Comparison of ENCODE assay signal across 14 mouse cellular contexts in genomic region chr1:120597271-120597670, GRCm38 (mm10). TPM values are rescaled to one million over a fixed set of nuclear protein-coding genes. Genes with fewer than 3 reads are reported as not detected.
DNase-seq lines count a peak whose midpoint lies in the region; ATAC-seq and TF ChIP-seq lines count a peak whose summit lies in the region.
"Had no signal": no experiment of that assay in that cellular context is flagged by ENCODE, and none has a peak within 500 bp of the region (broad histone marks: within the 10 kb centered on the region; RNA-seq: fewer than 3 reads in every experiment).

No protein-coding gene starts in this region.

- H3K36me3 ChIP-seq in heart, embryonic 13.5 days, result no peaks in the 10 kb centered on the region
- no peaks in the 10 kb centered on the region for H3K36me3 ChIP-seq in embryonic facial prominence, embryonic 14.5 days (ENCODE audit: control insufficient read depth, insufficient read depth, low read length)
- H3K36me3 ChIP-seq in limb, embryonic 13.5 days, result no peaks in the 10 kb centered on the region
- no peaks in the 10 kb centered on the region for H3K36me3 ChIP-seq in neural tube, embryonic 13.5 days
- H3K36me3 ChIP-seq in lung, postnatal 0 days (ENCODE audit: insufficient read depth, low read length), result no peaks in the 10 kb centered on the region

- peak overlapping the region; percentile 43 for H3K4me3 ChIP-seq in heart, embryonic 13.5 days
- H3K4me3 ChIP-seq in embryonic facial prominence, embryonic 14.5 days (ENCODE audit: low read depth, low read length), result peak overlapping the region; percentile 34
- peak overlapping the region; percentile 33; the same call in 1 of the 2 replicates for H3K4me3 ChIP-seq in limb, embryonic 13.5 days
- H3K4me3 ChIP-seq in neural tube, embryonic 13.5 days, result peak overlapping the region; percentile 16; the same call in 1 of the 2 replicates
- no peak overlapping the region for H3K4me3 ChIP-seq in lung, postnatal 0 days (ENCODE audit: low read depth, low read length)

- H3K4me1 ChIP-seq in heart, embryonic 13.5 days, result peaks cover 15% of the 10 kb centered on the region
- H3K4me1 ChIP-seq in embryonic facial prominence, embryonic 14.5 days (ENCODE audit: control insufficient read depth, insufficient read depth, low read length), result peaks cover 4% of the 10 kb centered on the region; the same call in 1 of the 2 replicates
- peaks cover 21% of the 10 kb centered on the region for H3K4me1 ChIP-seq in limb, embryonic 13.5 days
- peaks cover 9% of the 10 kb centered on the region for H3K4me1 ChIP-seq in neural tube, embryonic 13.5 days (replicated peaks)
- no peaks in the 10 kb centered on the region for H3K4me1 ChIP-seq in lung, postnatal 0 days (ENCODE audit: insufficient read depth, low read depth, low read length)

- peak overlapping the region; percentile 65; the same call in 1 of the 2 replicates for H3K4me2 ChIP-seq in heart, embryonic 13.5 days
- peak overlapping the region; percentile 52 for H3K4me2 ChIP-seq in embryonic facial prominence, embryonic 14.5 days (ENCODE audit: low read depth, low read length)
- H3K4me2 ChIP-seq in limb, embryonic 13.5 days (replicated peaks), result peak overlapping the region; percentile 54
- peak overlapping the region; percentile 34; the same call in 1 of the 2 replicates for H3K4me2 ChIP-seq in neural tube, embryonic 13.5 days
- no peak overlapping the region for H3K4me2 ChIP-seq in lung, postnatal 0 days (replicated peaks; ENCODE audit: low read depth, low read length)

- H3K27ac ChIP-seq in heart, embryonic 13.5 days (replicated peaks), result no peak overlapping the region
- H3K27ac ChIP-seq in embryonic facial prominence, embryonic 14.5 days (replicated peaks; ENCODE audit: low read depth, low read length), result no peak overlapping the region
- no peak overlapping the region for H3K27ac ChIP-seq in limb, embryonic 13.5 days
- H3K27ac ChIP-seq in neural tube, embryonic 13.5 days (replicated peaks), result no peak overlapping the region
- no peak overlapping the region for H3K27ac ChIP-seq in lung, postnatal 0 days (ENCODE audit: low read length)
- H3K27ac ChIP-seq: liver, embryonic 14.5 days had no signal

- under 1% methylated on average over 11 of the region's 11 CpGs for WGBS in heart, embryonic 13.5 days
- 4% methylated on average over 11 of the region's 11 CpGs for WGBS in embryonic facial prominence, embryonic 14.5 days
- 2% methylated on average over 11 of the region's 11 CpGs for WGBS in limb, embryonic 13.5 days
- WGBS in neural tube, embryonic 13.5 days, result 0% methylated on average over 11 of the region's 11 CpGs
- WGBS in lung, postnatal 0 days, result 4% methylated on average over 11 of the region's 11 CpGs

- TF ChIP-seq CTCF in lung, postnatal 0 days (IDR thresholded peaks at IDR 0.05), result no peak

- ATAC-seq in heart, embryonic 13.5 days (ENCODE audit: extremely low read depth, insufficient number of reproducible peaks, low FRiP score, low TSS enrichment), result no peak
- ATAC-seq in embryonic facial prominence, embryonic 14.5 days (ENCODE audit: low read depth), result no peak
- ATAC-seq in limb, embryonic 13.5 days (ENCODE audit: low FRiP score, low read depth), result no peak
- no peak for ATAC-seq in neural tube, embryonic 13.5 days (ENCODE audit: low read depth)
- ATAC-seq in erythroid progenitor cell, adult 5-6 weeks (replicated peaks; ENCODE audit: low FRiP score, poor library complexity, severe bottlenecking), result no peak
- no peak for ATAC-seq in lung, postnatal 0 days
- ATAC-seq: intestine, postnatal 0 days; Patski had no signal

- DNase-seq in heart, adult 8-10 months (ENCODE audit: low spot score), result no peak
- no peak for DNase-seq in embryonic facial prominence, embryonic 14.5 days (ENCODE audit: low spot score)
- no peak for DNase-seq in lung, postnatal 0 days (ENCODE audit: low spot score)
- DNase-seq in spleen, postnatal 4 days (ENCODE audit: low spot score in 2 of 2), result no peak
- DNase-seq: cerebellum, postnatal 36 days had no signal

- peaks cover 100% of the 10 kb centered on the region for H3K27me3 ChIP-seq in heart, embryonic 13.5 days (replicated peaks)
- H3K27me3 ChIP-seq in embryonic facial prominence, embryonic 14.5 days (replicated peaks; ENCODE audit: control insufficient read depth, insufficient read depth, low read length), result peaks cover 98% of the 10 kb centered on the region
- peaks cover 99% of the 10 kb centered on the region for H3K27me3 ChIP-seq in limb, embryonic 13.5 days
- H3K27me3 ChIP-seq in neural tube, embryonic 13.5 days, result peaks cover 100% of the 10 kb centered on the region
- peaks cover 66% of the 10 kb centered on the region for H3K27me3 ChIP-seq in lung, postnatal 0 days (replicated peaks; ENCODE audit: insufficient read depth, low read length)

- no peak overlapping the region for H3K9ac ChIP-seq in heart, embryonic 13.5 days
- no peak overlapping the region for H3K9ac ChIP-seq in embryonic facial prominence, embryonic 14.5 days (ENCODE audit: low read depth, low read length)
- H3K9ac ChIP-seq in limb, embryonic 13.5 days, result no peak overlapping the region; the same call in 1 of the 2 replicates
- H3K9ac ChIP-seq in neural tube, embryonic 13.5 days, result no peak overlapping the region
- H3K9ac ChIP-seq in lung, postnatal 0 days (replicated peaks; ENCODE audit: low read depth), result no peak overlapping the region
- H3K9ac ChIP-seq: liver, embryonic 14.5 days had no signal

- no peak for TF ChIP-seq EP300 in lung, postnatal 0 days (IDR thresholded peaks at IDR 0.05)

- H3K9me3 ChIP-seq in heart, embryonic 13.5 days, result no peaks in the 10 kb centered on the region
- no peaks in the 10 kb centered on the region for H3K9me3 ChIP-seq in embryonic facial prominence, embryonic 14.5 days (ENCODE audit: control insufficient read depth, low read length)
- no peaks in the 10 kb centered on the region for H3K9me3 ChIP-seq in limb, embryonic 13.5 days
- H3K9me3 ChIP-seq in neural tube, embryonic 13.5 days, result no peaks in the 10 kb centered on the region
- H3K9me3 ChIP-seq in lung, postnatal 0 days (ENCODE audit: low read length), result no peaks in the 10 kb centered on the region

RNA-seq across cellular contexts. Expression of gene En1, which starts 4.9 kb away (rescaled TPM):
- not detected in 2 replicates for polyA plus RNA-seq in heart, embryonic 13.5 days (2015; fragmentation: Nextera tagmentation; extraction: Ambion mirVana)
- not detected for total RNA-seq in heart, adult 8-10 months (2022)
- polyA plus RNA-seq in embryonic facial prominence, embryonic 14.5 days (2014; fragmentation: Nextera tagmentation; extraction: Ambion mirVana), result 2.0 TPM in 2 replicates
- 2.1 and 2.6 TPM in 2 replicates for polyA plus RNA-seq in limb, embryonic 13.5 days (2015; fragmentation: Nextera tagmentation; extraction: Ambion mirVana)
- polyA plus RNA-seq in neural tube, embryonic 13.5 days (2015; fragmentation: Nextera tagmentation; extraction: Ambion mirVana), result 1.4 and 1.6 TPM in 2 replicates
- total RNA-seq in erythroid progenitor cell, adult 5-6 weeks (2015; ENCODE audit: low replicate concordance), result not detected in 2 replicates
- total RNA-seq in erythroid progenitor cell, adult 5-6 weeks (2017; ENCODE audit: low replicate concordance), result not detected in 2 replicates
- polyA plus RNA-seq in lung, postnatal 0 days (2015; fragmentation: Nextera tagmentation; extraction: Ambion mirVana), result not detected in 2 replicates
- total RNA-seq: megakaryocyte, adult 5-6 weeks had no signal
- polyA plus RNA-seq: intestine, postnatal 0 days; Patski; spleen, adult 2 months had no signal
